ENCODE assay signal across 39 mouse cellular contexts in the genomic region with DNA sequence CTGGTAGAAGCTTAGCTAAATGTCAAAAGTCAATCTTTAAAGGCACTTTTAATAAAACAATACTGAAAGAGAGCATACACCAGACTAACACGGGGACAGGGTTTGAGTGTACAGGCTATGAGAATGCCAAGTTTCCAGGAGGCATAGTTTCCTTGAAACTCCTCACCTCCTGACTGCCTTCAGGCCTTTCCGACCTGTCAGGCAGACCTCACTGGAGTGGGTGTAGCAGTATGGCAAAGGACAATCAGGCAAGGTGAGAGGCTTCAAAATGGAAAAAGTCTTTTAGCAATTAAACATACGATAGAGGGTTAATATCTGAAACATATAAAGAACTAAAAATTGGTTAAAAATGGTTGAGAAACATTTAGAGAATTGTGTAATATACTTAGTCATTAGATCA. TPM values are rescaled to one million over a fixed set of nuclear protein-coding genes. Genes with fewer than 3 reads are reported as not detected.
"Had no signal": no experiment of that assay in that cellular context is flagged by ENCODE, and none has a peak within 500 bp of the region (broad histone marks: within the 10 kb centered on the region; RNA-seq: fewer than 3 reads in every experiment).

No protein-coding gene starts in this region.

- H3K27ac ChIP-seq: embryonic facial prominence, embryonic 10.5 days; embryonic facial prominence, embryonic 12.5 days; embryonic facial prominence, embryonic 13.5 days; embryonic facial prominence, embryonic 15.5 days; forebrain, embryonic 10.5 days; forebrain, embryonic 12.5 days; forebrain, embryonic 13.5 days; forebrain, embryonic 15.5 days; gastrocnemius, adult 2 months; heart, adult 2 months; heart, embryonic 10.5 days had no signal

- H3K36me3 ChIP-seq: embryonic facial prominence, embryonic 10.5 days; embryonic facial prominence, embryonic 12.5 days; embryonic facial prominence, embryonic 13.5 days; embryonic facial prominence, embryonic 15.5 days; forebrain, embryonic 10.5 days; forebrain, embryonic 12.5 days; forebrain, embryonic 15.5 days; heart, embryonic 10.5 days had no signal

- H3K4me1 ChIP-seq: embryonic facial prominence, embryonic 10.5 days; embryonic facial prominence, embryonic 12.5 days; embryonic facial prominence, embryonic 13.5 days; embryonic facial prominence, embryonic 15.5 days; forebrain, embryonic 10.5 days; forebrain, embryonic 12.5 days; forebrain, embryonic 13.5 days; forebrain, embryonic 15.5 days; heart, embryonic 10.5 days had no signal

- H3K9ac ChIP-seq: embryonic facial prominence, embryonic 12.5 days; embryonic facial prominence, embryonic 13.5 days; embryonic facial prominence, embryonic 15.5 days; forebrain, embryonic 12.5 days; forebrain, embryonic 13.5 days; forebrain, embryonic 15.5 days; forebrain, postnatal 0 days had no signal

- DNase-seq: cerebellum, adult 9-11 months; cerebellum, postnatal 10 days; cerebellum, postnatal 14 days; cerebellum, postnatal 25 days; cerebellum, postnatal 36 days; embryo, embryonic 11 days; forebrain, postnatal 0 days; gastrocnemius, adult 2 months; gastrocnemius, postnatal 10 days; gastrocnemius, postnatal 14 days; gastrocnemius, postnatal 36 days; heart, adult 11 months; heart, adult 18-20 months; heart, adult 2 months had no signal

- H3K4me3 ChIP-seq: embryonic facial prominence, embryonic 10.5 days; embryonic facial prominence, embryonic 12.5 days; embryonic facial prominence, embryonic 13.5 days; embryonic facial prominence, embryonic 15.5 days; erythroblast, embryonic 14.5 days; forebrain, embryonic 10.5 days; forebrain, embryonic 12.5 days; forebrain, embryonic 13.5 days; forebrain, embryonic 15.5 days; gastrocnemius, adult 2 months; heart, adult 2 months; heart, embryonic 10.5 days had no signal

- H3K27me3 ChIP-seq: embryonic facial prominence, embryonic 12.5 days; embryonic facial prominence, embryonic 13.5 days; embryonic facial prominence, embryonic 15.5 days; forebrain, embryonic 12.5 days; forebrain, embryonic 13.5 days; forebrain, embryonic 15.5 days had no signal

- H3K9me3 ChIP-seq: embryonic facial prominence, embryonic 10.5 days; embryonic facial prominence, embryonic 12.5 days; embryonic facial prominence, embryonic 13.5 days; embryonic facial prominence, embryonic 15.5 days; forebrain, embryonic 10.5 days; forebrain, embryonic 12.5 days; forebrain, embryonic 13.5 days; forebrain, embryonic 15.5 days; heart, embryonic 10.5 days had no signal

RNA-seq across cellular contexts. Expression of gene Skint7, which starts 9.1 kb away (rescaled TPM):
- total RNA-seq: common myeloid progenitor, adult 5-6 weeks; forebrain, postnatal 0 days; gastrocnemius, adult 18-20 months; gastrocnemius, adult 2 months; gastrocnemius, adult 8-10 months; gastrocnemius, postnatal 10 days; gastrocnemius, postnatal 14 days; gastrocnemius, postnatal 36 days; gastrocnemius, postnatal 4 days; granulocyte monocyte progenitor cell, adult 5-6 weeks; heart, adult 18-20 months; heart, adult 2 months; heart, adult 8-10 months had no signal
- polyA plus RNA-seq: cortical plate, adult 2 months; embryonic facial prominence, embryonic 10.5 days; embryonic facial prominence, embryonic 11.5 days; embryonic facial prominence, embryonic 12.5 days; embryonic facial prominence, embryonic 13.5 days; embryonic facial prominence, embryonic 14.5 days; embryonic facial prominence, embryonic 15.5 days; erythroblast, embryonic 14.5 days; forebrain, embryonic 10.5 days; forebrain, embryonic 11.5 days; forebrain, embryonic 12.5 days; forebrain, embryonic 13.5 days; forebrain, embryonic 14.5 days; forebrain, embryonic 15.5 days; forebrain, embryonic 16.5 days; forebrain, postnatal 0 days; frontal cortex, adult 2 months; gonadal fat pad, adult 2 months; heart, adult 2 months; heart, embryonic 10.5 days; heart, embryonic 11.5 days had no signal

RNA-seq across cellular contexts. Expression of gene Skint1, which starts 42.4 kb away (rescaled TPM):
- total RNA-seq: common myeloid progenitor, adult 5-6 weeks; forebrain, postnatal 0 days; gastrocnemius, adult 18-20 months; gastrocnemius, adult 2 months; gastrocnemius, adult 8-10 months; gastrocnemius, postnatal 10 days; gastrocnemius, postnatal 14 days; gastrocnemius, postnatal 36 days; gastrocnemius, postnatal 4 days; granulocyte monocyte progenitor cell, adult 5-6 weeks; heart, adult 18-20 months; heart, adult 2 months; heart, adult 8-10 months had no signal
- polyA plus RNA-seq: cortical plate, adult 2 months; embryonic facial prominence, embryonic 10.5 days; embryonic facial prominence, embryonic 11.5 days; embryonic facial prominence, embryonic 12.5 days; embryonic facial prominence, embryonic 13.5 days; embryonic facial prominence, embryonic 14.5 days; erythroblast, embryonic 14.5 days; forebrain, embryonic 10.5 days; forebrain, embryonic 11.5 days; forebrain, embryonic 12.5 days; forebrain, embryonic 13.5 days; forebrain, embryonic 14.5 days; forebrain, embryonic 15.5 days; forebrain, embryonic 16.5 days; forebrain, postnatal 0 days; frontal cortex, adult 2 months; gonadal fat pad, adult 2 months; heart, adult 2 months; heart, embryonic 10.5 days; heart, embryonic 11.5 days had no signal

RNA-seq across cellular contexts. Expression of gene Skint8, which starts 44.5 kb away (rescaled TPM):
- total RNA-seq: common myeloid progenitor, adult 5-6 weeks; forebrain, postnatal 0 days; gastrocnemius, adult 18-20 months; gastrocnemius, adult 2 months; gastrocnemius, adult 8-10 months; gastrocnemius, postnatal 10 days; gastrocnemius, postnatal 14 days; gastrocnemius, postnatal 36 days; gastrocnemius, postnatal 4 days; granulocyte monocyte progenitor cell, adult 5-6 weeks; heart, adult 18-20 months; heart, adult 2 months; heart, adult 8-10 months had no signal
- polyA plus RNA-seq: cortical plate, adult 2 months; embryonic facial prominence, embryonic 10.5 days; embryonic facial prominence, embryonic 11.5 days; embryonic facial prominence, embryonic 12.5 days; embryonic facial prominence, embryonic 13.5 days; erythroblast, embryonic 14.5 days; forebrain, embryonic 10.5 days; forebrain, embryonic 11.5 days; forebrain, embryonic 12.5 days; forebrain, embryonic 13.5 days; forebrain, embryonic 14.5 days; forebrain, embryonic 15.5 days; forebrain, embryonic 16.5 days; forebrain, postnatal 0 days; frontal cortex, adult 2 months; gonadal fat pad, adult 2 months; heart, adult 2 months; heart, embryonic 10.5 days; heart, embryonic 11.5 days had no signal
